Mouse (Mus musculus) limb, embryonic 14.5 days (tissue): ENCODE data around the gene Neurod2. TPM values are rescaled to one million over a fixed set of nuclear protein-coding genes. Genes with fewer than 3 reads are reported as not detected.

ENCODE experiments used
- ATAC-seq: fragments of 200-750 bp; cut with Nextera tagmentation; 2 replicates; pipeline ENCODE4 v1.8.0; 2017; ENCODE audit warnings: low read depth, moderate number of reproducible peaks, moderate TSS enrichment; ENCODE audit not compliant: low FRiP score
- DNase-seq: peaks from one replicate; pipeline ENCODE4 v3.0.0-alpha.2; 2015; ENCODE audit warnings: low spot score
- H3K27ac ChIP-seq: fragments of 300-500 bp; sonication (generic); replicated peaks from 2 replicates; pipeline ENCODE4 v1.5.1; 2014; ENCODE audit warnings: low read depth, mild to moderate bottlenecking, low read length, moderate library complexity, mixed read lengths
- H3K27me3 ChIP-seq: fragments of 300-500 bp; sonication (generic); 2 replicates; pipeline ENCODE4 v1.6.1; 2014; ENCODE audit warnings: low read length, mixed read lengths; ENCODE audit not compliant: control insufficient read depth, insufficient read depth
- H3K36me3 ChIP-seq: fragments of 300-500 bp; sonication (generic); 2 replicates; pipeline ENCODE4 v1.6.1; 2014; ENCODE audit warnings: mild to moderate bottlenecking, low read length, moderate library complexity, mixed read lengths; ENCODE audit not compliant: control insufficient read depth, insufficient read depth
- H3K4me1 ChIP-seq: fragments of 300-500 bp; sonication (generic); 2 replicates; pipeline ENCODE4 v1.6.1; 2014; ENCODE audit warnings: antibody characterized with exemption, low read length, mixed read lengths; ENCODE audit not compliant: control insufficient read depth, insufficient read depth
- H3K4me2 ChIP-seq: fragments of 300-500 bp; sonication (generic); replicated peaks from 2 replicates; pipeline ENCODE4 v1.6.1; 2014; ENCODE audit warnings: low read depth, mild to moderate bottlenecking, low read length, moderate library complexity; ENCODE audit not compliant: severe bottlenecking
- H3K4me3 ChIP-seq: fragments of 300-500 bp; sonication (generic); replicated peaks from 2 replicates; pipeline ENCODE4 v1.5.1; 2014; ENCODE audit warnings: low read length
- H3K9ac ChIP-seq: fragments of 300-500 bp; sonication (generic); 2 replicates; pipeline ENCODE4 v1.6.1; 2014; ENCODE audit warnings: mild to moderate bottlenecking, low read depth, low read length, moderate library complexity; ENCODE audit not compliant: severe bottlenecking
- H3K9me3 ChIP-seq: fragments of 300-500 bp; sonication (generic); 2 replicates; pipeline ENCODE4 v1.6.1; 2016; ENCODE audit warnings: low read length; ENCODE audit not compliant: control insufficient read depth
- POLR2A ChIP-seq: fragments of 200-500 bp; IDR thresholded peaks from 2 replicates; pipeline ENCODE4 v1.8.0; 2012; ENCODE audit warnings: inconsistent platforms, mild to moderate bottlenecking, moderate library complexity, borderline replicate concordance; ENCODE audit not compliant: insufficient read depth, insufficient read length; ENCODE audit errors: extremely low read depth
- WGBS: fragments of 180-500 bp; shearing (Covaris S2); extraction: QIAGEN DNeasy Blood & Tissue Kit; methylation state at CpG from one replicate; pipeline ENCODE4 v1.1.7; 2014; 5-methylcytosine and 5-hydroxymethylcytosine counted together
- polyA plus RNA-seq, 2 experiments: library from polyadenylated mRNA; depleted of rRNA in 1 of 2; stranded (reverse) in 1 of 2; unstranded in 1 of 2; fragments of >200 nt; fragmentation: Nextera tagmentation in 1 of 2; extraction: Ambion mirVana in 1 of 2; gene quantifications; 2 replicates each; pipeline versions ENCODE4 v1.2.1 to v1.2.3; 2012 to 2014

Neurod2 gene
- polyA plus RNA-seq, 2 experiments, result 0.52 TPM; not detected in 1

- WGBS, result 2% methylated on average over 2 of the region's 4 CpGs
- TF ChIP-seq POLR2A, result no peak
- Histone ChIP-seq H3K4me3 (no peak overlapping the region), H3K27ac (no peak overlapping the region), H3K4me2 (no peak overlapping the region), H3K27me3 (peaks cover 67% of the 10 kb centered on the region), H3K4me1 (peaks cover 20% of the 10 kb centered on the region), H3K9me3 (no peaks in the 10 kb centered on the region), H3K36me3 (no peaks in the 10 kb centered on the region), H3K9ac (no peak overlapping the region)
- ATAC-seq (no peak), DNase-seq (no peak)
Measured at GRCm38 (mm10) chr11:98340597-98340996, 11.1 kb upstream of the Neurod2 start.

- Histone ChIP-seq H3K27ac (no peak overlapping the region), H3K9ac (peak overlapping the region; percentile 45; the same call in 1 of the 2 replicates), H3K27me3 (peaks cover 68% of the 10 kb centered on the region), H3K4me1 (peaks cover 20% of the 10 kb centered on the region), H3K9me3 (no peaks in the 10 kb centered on the region), H3K4me3 (peak overlapping the region; percentile 50), H3K36me3 (no peaks in the 10 kb centered on the region), H3K4me2 (peak overlapping the region; percentile 95)
- no peak for DNase-seq
- TF ChIP-seq POLR2A, result no peak
- no peak for ATAC-seq
- WGBS, result 10% methylated on average over 11 of the region's 11 CpGs
Measured at GRCm38 (mm10) chr11:98339679-98340287, 10.3 kb upstream of the Neurod2 start.

- Histone ChIP-seq H3K27ac (no peak overlapping the region), H3K4me2 (peak overlapping the region; percentile 95), H3K9ac (peak overlapping the region; percentile 45), H3K4me1 (peaks cover 20% of the 10 kb centered on the region), H3K9me3 (no peaks in the 10 kb centered on the region), H3K4me3 (peak overlapping the region; percentile 50), H3K36me3 (no peaks in the 10 kb centered on the region), H3K27me3 (peaks cover 74% of the 10 kb centered on the region)
- TF ChIP-seq POLR2A, result no peak
- under 1% methylated on average over 16 of the region's 19 CpGs for WGBS
- no peak for DNase-seq
- ATAC-seq, result no peak
Measured at GRCm38 (mm10) chr11:98339071-98339501, 9.6 kb upstream of the Neurod2 start.

- peak overlapping the region; percentile 45 for H3K9ac ChIP-seq
- peak overlapping the region; percentile 50 for H3K4me3 ChIP-seq
- peaks cover 80% of the 10 kb centered on the region for H3K27me3 ChIP-seq
- no peak for TF ChIP-seq POLR2A
- no peaks in the 10 kb centered on the region for H3K36me3 ChIP-seq
- H3K27ac ChIP-seq, result no peak overlapping the region
- no peak for DNase-seq
- under 1% methylated on average over 41 of the region's 57 CpGs for WGBS
- peaks cover 20% of the 10 kb centered on the region for H3K4me1 ChIP-seq
- H3K4me2 ChIP-seq, result peak overlapping the region; percentile 95
- no peaks in the 10 kb centered on the region for H3K9me3 ChIP-seq
- no peak for ATAC-seq
Measured at GRCm38 (mm10) chr11:98338507-98338961, 9.1 kb upstream of the Neurod2 start.

GRCm38 (mm10) chr11:98336245-98337107 lies 7.0 kb upstream of the Neurod2 start:
- WGBS, result 17% methylated on average over 13 of the region's 13 CpGs

More at GRCm38 (mm10) chr11:98336245-98337107, 7.0 kb upstream of the Neurod2 start:
- no peak overlapping the region for H3K4me3 ChIP-seq
- no peaks in the 10 kb centered on the region for H3K9me3 ChIP-seq
- peaks cover 93% of the 10 kb centered on the region for H3K27me3 ChIP-seq
- no peak overlapping the region for H3K9ac ChIP-seq
- ATAC-seq (no peak), DNase-seq (no peak)
- H3K4me1 ChIP-seq, result peaks cover 9% of the 10 kb centered on the region; the same call in 1 of the 2 replicates
- no peak overlapping the region for H3K27ac ChIP-seq
- no peaks in the 10 kb centered on the region for H3K36me3 ChIP-seq
- TF ChIP-seq POLR2A, result no peak
- no peak overlapping the region for H3K4me2 ChIP-seq
